Mouse (Mus musculus) heart, embryonic 14.5 days (tissue): ENCODE measurements at regions not wholly inside any gene's neighbourhood (a gene's known extent, or its start where the extent isn't known, plus 50 kb on each side); places are given as distances from the start of the nearest gene placed in this dataset.

Experiments
- ATAC-seq: fragments of 200-750 bp; cut with Nextera tagmentation; 2 replicates; pipeline ENCODE4 v1.8.0; 2017; ENCODE audit warnings: low read depth, moderate TSS enrichment; ENCODE audit not compliant: insufficient number of reproducible peaks, insufficient read depth, low FRiP score
- H3K27ac ChIP-seq, 2 experiments: fragments of 200-500 bp in 1 of 2; fragments of 300-500 bp in 1 of 2; sonication (generic) in 1 of 2; replicated peaks in 1 of 2; 2 replicates each; pipeline ENCODE4 v1.5.1; 2012 to 2014; ENCODE audit warnings: low read depth in 2 of 2, low read length in 2 of 2, control low read depth in 1 of 2, mild to moderate bottlenecking in 1 of 2, mixed read lengths in 1 of 2; ENCODE audit not compliant: control insufficient read depth in 1 of 2, insufficient read depth in 1 of 2
- H3K27me3 ChIP-seq: fragments of 300-500 bp; sonication (generic); 2 replicates; pipeline ENCODE4 v1.6.1; 2014; ENCODE audit warnings: mild to moderate bottlenecking, low read length, control low read depth; ENCODE audit not compliant: control insufficient read depth, insufficient read depth
- H3K36me3 ChIP-seq: fragments of 300-500 bp; sonication (generic); 2 replicates; pipeline ENCODE4 v1.6.1; 2014; ENCODE audit warnings: mild to moderate bottlenecking, control low read depth, low read length, mixed read lengths; ENCODE audit not compliant: control insufficient read depth, insufficient read depth
- H3K4me1 ChIP-seq, 2 experiments: fragments of 200-500 bp in 1 of 2; fragments of 300-500 bp in 1 of 2; sonication (generic) in 1 of 2; 2 replicates each; pipeline ENCODE4 v1.6.1; 2012 to 2014; ENCODE audit warnings: low read length in 2 of 2, control low read depth in 1 of 2, mixed read lengths in 1 of 2; ENCODE audit not compliant: control insufficient read depth in 2 of 2, insufficient read depth in 2 of 2
- H3K4me2 ChIP-seq: fragments of 300-500 bp; sonication (generic); 2 replicates; pipeline ENCODE4 v1.6.1; 2014; ENCODE audit warnings: mild to moderate bottlenecking, low read length
- H3K4me3 ChIP-seq, 2 experiments: fragments of 200-500 bp in 1 of 2; fragments of 300-500 bp in 1 of 2; sonication (generic) in 1 of 2; 2 replicates each; pipeline ENCODE4 v1.5.1; 2012 to 2014; ENCODE audit warnings: low read length in 2 of 2, mild to moderate bottlenecking in 2 of 2, control low read depth in 1 of 2, low read depth in 1 of 2, moderate library complexity in 1 of 2; ENCODE audit not compliant: control insufficient read depth in 1 of 2, insufficient read depth in 1 of 2
- H3K9ac ChIP-seq: fragments of 300-500 bp; sonication (generic); 2 replicates; pipeline ENCODE4 v1.6.1; 2014; ENCODE audit warnings: mild to moderate bottlenecking, low read length
- H3K9me3 ChIP-seq: fragments of 300-500 bp; sonication (generic); 2 replicates; pipeline ENCODE4 v1.6.1; 2016; ENCODE audit warnings: low read length, control low read depth; ENCODE audit not compliant: control insufficient read depth
- WGBS: fragments of 180-500 bp; shearing (Covaris S2); extraction: QIAGEN DNeasy Blood & Tissue Kit; methylation state at CpG from one replicate; pipeline ENCODE4 v1.1.7; 2014; 5-methylcytosine and 5-hydroxymethylcytosine counted together

DNA sequence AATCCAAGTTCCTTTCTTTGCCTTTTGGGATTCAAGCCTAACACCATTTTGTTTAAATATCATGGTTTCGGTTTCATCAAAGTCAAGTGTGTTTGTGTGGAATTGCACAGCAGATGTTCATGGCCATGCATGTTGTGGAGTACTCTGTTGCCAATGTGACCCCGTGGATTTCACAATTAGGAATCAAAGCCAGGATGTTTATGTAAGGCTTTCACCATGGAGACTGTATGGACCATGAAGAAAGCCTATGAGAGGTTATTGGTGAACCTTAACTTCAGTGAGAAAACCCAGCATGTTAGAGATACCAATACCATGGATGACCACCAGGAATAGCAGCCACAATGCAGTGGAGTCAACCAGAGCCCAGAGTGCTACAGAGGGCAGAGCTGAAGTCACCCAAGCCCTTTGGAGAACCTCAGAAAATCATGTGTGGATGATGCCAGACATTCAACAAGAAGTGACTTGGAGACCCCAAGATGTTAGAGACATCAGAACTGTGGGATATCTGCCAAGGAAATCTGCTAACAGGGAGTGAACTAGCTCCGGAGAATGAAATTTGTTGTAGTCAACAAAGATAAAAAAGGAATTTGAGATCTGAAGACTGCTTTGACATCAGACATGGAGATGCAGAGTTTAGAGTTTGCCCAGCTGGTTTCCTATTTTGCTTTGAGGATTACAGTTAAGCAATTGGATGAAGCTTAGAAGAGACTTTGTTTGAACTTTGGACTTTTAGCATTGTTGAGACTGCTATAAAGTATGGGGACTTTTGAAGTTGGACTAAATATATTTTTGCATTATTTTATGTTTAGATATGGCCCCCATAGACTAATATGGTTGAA, 615.3 kb downstream of the Tmem182 start:
- Histone ChIP-seq H3K4me1 (no peaks in the 10 kb centered on the region), H3K27ac (no peak overlapping the region), H3K36me3 (no peaks in the 10 kb centered on the region), H3K9ac (no peak overlapping the region), H3K4me2 (no peak overlapping the region), H3K9me3 (no peaks in the 10 kb centered on the region), H3K4me3 (no peak overlapping the region), H3K27me3 (no peaks in the 10 kb centered on the region)
- no peak for ATAC-seq
- 72% methylated on average over 3 of the region's 3 CpGs for WGBS

DNA sequence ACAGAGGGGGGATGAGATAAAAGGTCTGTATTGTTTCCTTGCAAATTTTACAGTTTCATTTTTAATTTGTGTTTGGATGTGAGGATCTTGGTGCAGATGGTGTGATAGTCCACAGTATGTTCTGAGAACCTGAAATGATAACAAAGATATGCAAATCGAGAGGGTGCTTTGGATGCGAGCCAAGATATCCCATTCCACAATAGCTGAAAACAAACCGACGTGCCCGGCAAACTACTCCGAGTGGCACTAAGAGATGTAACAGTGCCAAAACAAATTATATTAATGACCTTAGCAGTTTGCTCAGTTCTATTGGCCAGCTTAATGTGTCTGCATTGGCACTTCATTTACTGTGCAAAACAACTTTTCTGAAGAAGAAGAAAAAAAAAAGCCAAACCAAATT, 622.5 kb downstream of the Tmem182 start:
- Histone ChIP-seq H3K4me2 (peak overlapping the region; percentile 21; the same call in 1 of the 2 replicates), H3K27ac (no peak overlapping the region), H3K27me3 (no peaks in the 10 kb centered on the region), H3K9ac (no peak overlapping the region), H3K9me3 (no peaks in the 10 kb centered on the region), H3K36me3 (no peaks in the 10 kb centered on the region), H3K4me1 (peaks cover 0 to 7% of the 10 kb centered on the region in 2 experiments; a peak in 1 of 4 replicates), H3K4me3 (no peak overlapping the region)
- WGBS = 27% methylated on average over 6 of the region's 6 CpGs
- ATAC-seq = no peak

DNA sequence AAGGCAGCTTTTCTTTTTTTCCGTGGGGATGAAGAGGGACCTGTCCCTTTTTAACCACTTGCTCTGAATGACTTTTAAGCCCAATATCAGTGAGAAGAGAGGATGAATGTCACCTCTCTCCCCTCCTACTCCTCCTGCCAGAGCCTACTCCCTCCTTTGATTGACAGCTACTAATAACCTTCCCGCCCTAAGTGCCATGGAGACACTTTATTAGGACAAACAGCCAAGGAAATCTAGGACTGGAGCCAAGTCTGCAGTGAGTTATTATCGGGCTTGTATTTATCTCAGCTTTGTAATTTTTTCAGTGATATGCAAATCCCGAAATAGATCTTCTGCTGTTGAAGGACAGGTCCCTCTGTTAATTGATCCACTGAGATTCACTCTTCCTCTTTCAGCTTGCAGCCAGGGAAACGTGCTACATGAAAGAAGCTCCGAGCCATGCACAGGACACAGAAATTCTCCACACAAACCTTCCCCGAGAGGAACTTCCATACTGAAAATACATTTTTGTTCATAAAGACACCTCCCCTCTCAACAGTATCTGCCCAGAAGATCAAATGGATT, 625.8 kb downstream of the Tmem182 start:
- 12% methylated on average over 7 of the region's 7 CpGs for WGBS
- Histone ChIP-seq H3K27me3 (no peaks in the 10 kb centered on the region), H3K9me3 (no peaks in the 10 kb centered on the region), H3K4me1 (peaks cover 0 to 7% of the 10 kb centered on the region in 2 experiments; a peak in 1 of 4 replicates), H3K4me3 (no peak overlapping the region), H3K36me3 (no peaks in the 10 kb centered on the region), H3K4me2 (peak overlapping the region; percentile 44), H3K9ac (no peak overlapping the region), H3K27ac (no peak overlapping the region)
- no peak for ATAC-seq

DNA sequence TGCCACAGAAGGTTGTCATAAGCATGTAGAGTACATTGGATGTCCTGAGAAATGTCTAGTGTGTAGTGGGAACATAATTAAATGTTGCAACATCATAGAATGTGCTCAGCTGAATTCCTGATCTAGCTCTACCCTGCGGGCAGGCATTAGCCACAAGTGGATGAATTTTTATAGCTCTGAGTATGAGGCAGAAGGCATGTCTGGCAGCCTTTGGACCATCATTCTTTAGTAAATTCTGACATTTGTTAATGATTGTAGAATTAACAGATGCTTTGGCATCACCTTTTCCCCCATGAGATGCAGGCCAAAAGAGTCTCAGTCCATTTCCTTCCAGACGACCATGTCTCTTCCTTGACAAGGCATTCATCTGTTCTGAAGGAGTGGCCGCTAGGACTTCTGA, 630.0 kb downstream of the Tmem182 start:
- no peaks in the 10 kb centered on the region for H3K36me3 ChIP-seq
- WGBS = 77% methylated on average over 3 of the region's 3 CpGs

DNA sequence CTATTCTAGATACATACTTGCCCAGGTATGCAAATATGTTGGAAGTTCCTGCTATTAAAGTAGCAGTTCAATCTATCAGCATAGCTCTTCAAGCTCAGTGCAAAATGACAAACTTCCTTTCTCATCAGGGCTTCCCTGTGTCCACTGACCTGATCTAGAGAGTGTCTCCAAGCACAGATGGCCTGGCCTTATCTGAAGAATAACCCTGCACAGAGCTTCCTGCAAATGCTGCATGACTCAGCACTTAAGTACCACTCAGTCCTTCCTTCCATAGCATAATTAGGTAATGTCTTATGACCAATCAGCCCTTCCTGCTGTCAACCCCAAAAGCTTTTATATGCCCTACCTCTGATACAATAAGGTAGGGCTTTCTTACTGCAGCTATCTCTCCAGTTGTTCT, 644.6 kb downstream of the Tmem182 start:
- H3K27ac ChIP-seq = no peak overlapping the region
- H3K36me3 ChIP-seq = no peaks in the 10 kb centered on the region
- no peak overlapping the region for H3K4me2 ChIP-seq
- no peak overlapping the region for H3K4me3 ChIP-seq
- H3K9ac ChIP-seq = no peak overlapping the region
- H3K27me3 ChIP-seq = no peaks in the 10 kb centered on the region
- H3K9me3 ChIP-seq = no peaks in the 10 kb centered on the region
- H3K4me1 ChIP-seq = no peaks in the 10 kb centered on the region
- ATAC-seq = no peak

More for the DNA sequence above, 630.0 kb downstream of the Tmem182 start:
- Histone ChIP-seq H3K27me3 (no peaks in the 10 kb centered on the region), H3K9ac (no peak overlapping the region), H3K27ac (no peak overlapping the region), H3K9me3 (no peaks in the 10 kb centered on the region), H3K4me1 (peaks cover 0 to 3% of the 10 kb centered on the region in 2 experiments; a peak in 1 of 4 replicates), H3K4me2 (no peak overlapping the region), H3K4me3 (no peak overlapping the region)
- no peak for ATAC-seq
